Mouse (Mus musculus): ENCODE measurements around the gene Fxr2. TPM values are rescaled to one million over a fixed set of nuclear protein-coding genes. Genes with fewer than 3 reads are reported as not detected.

The Fxr2 gene
- polyA plus RNA-seq, 1 experiment = 29.2 TPM

DNA sequence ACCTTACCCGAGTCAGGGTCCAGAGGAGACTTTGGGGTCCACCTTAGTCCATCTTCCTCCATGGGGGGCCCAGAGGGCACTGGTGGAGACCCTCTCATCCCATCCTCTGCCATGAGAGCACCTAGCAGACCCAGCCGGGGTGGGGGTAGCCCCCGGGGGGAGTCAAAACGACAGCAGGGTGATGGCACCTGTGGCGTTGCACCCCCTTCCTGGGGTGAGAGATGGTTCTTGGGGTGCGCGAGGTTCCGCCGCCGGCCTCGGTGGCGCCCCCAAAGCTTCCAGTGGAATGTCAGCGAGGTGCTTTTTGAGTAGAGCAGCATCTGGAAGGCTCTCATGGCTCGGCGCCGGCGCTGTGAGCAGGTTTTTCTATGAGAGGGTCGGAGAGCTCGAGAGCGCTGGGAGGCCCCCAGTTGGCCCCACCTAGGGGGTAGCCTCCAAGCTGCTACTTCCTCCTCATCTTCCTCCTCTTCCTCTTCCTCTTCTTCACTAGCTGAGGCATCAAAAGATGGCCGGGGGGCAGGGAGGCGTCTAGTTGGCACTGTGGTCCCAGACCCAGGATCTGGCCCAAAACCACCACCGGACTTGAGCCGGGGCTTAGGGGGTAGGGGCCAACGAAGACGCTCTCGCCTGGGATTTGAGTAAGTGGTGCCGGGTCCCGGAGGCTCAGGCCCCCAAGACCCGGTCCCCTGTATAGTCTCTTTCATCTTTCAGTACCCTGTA, 47.5 kb downstream of the Fxr2 start:
- 89% methylated on average over 30 of the region's 30 CpGs for WGBS
- no peaks in the 10 kb centered on the region for H3K27me3 ChIP-seq (ENCODE audit: control insufficient read depth, insufficient read depth, low read length)
- H3K36me3 ChIP-seq (ENCODE audit: control insufficient read depth, insufficient read depth, low read length) = peaks cover 32% of the 10 kb centered on the region
- no peak overlapping the region for H3K4me3 ChIP-seq (ENCODE audit: low read depth, low read length)
- TF ChIP-seq CTCF (IDR thresholded peaks at IDR 0.05; ENCODE audit: extremely low read depth, insufficient read length, insufficient replicate concordance, low read depth, low read length) = no peak
- TF ChIP-seq POLR2A (IDR thresholded peaks at IDR 0.05; ENCODE audit: low read depth, low read length) = no peak
- H3K27ac ChIP-seq (ENCODE audit: insufficient read depth, low read depth, low read length) = no peak overlapping the region
- peaks cover under 1% of the 10 kb centered on the region for H3K4me1 ChIP-seq (ENCODE audit: control insufficient read depth, insufficient read depth, insufficient read length, low read length)

- WGBS = under 1% methylated on average over 79 of the region's 80 CpGs
Observed at GRCm38 (mm10) chr11:69681314-69682208, 48.8 kb downstream of the Fxr2 start, which contains the start of gene Senp3. Gene Senp3, minus strand, starts transcription at chr11:69682084.

DNA sequence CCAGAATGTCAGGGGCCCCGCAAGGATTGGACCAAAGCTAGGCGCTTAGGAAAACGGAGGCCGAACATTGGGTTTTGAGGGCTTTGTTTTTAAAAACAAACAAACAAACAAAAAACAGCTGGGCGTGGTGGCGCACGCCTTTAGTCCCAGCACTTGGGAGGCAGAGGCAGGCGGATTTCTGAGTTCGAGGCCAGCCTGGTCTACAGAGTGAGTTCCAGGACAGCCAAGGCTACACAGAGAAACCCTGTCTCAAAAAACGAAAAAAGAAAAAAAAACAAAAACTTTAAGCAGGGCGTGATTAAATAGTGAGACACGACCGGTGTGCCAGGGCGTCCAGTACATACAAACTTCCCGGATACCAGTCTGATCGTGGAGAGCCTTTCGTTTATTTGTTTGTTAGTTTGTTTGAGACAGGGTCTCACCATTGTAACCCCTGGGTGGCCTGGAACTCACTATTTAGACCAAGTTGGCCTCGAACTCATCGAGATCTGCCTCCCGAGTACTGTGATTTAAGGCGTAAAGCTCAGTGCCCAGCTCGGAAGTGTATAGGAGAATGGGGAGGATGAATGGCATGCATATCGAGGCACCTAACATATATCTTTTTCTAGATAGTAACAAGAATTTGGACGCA, 49.5 kb downstream of the Fxr2 start:
- Histone ChIP-seq H3K4me3 (ENCODE audit: low read depth, low read length) (peak overlapping the region; percentile 89), H3K27me3 (ENCODE audit: control insufficient read depth, insufficient read depth, low read length) (no peaks in the 10 kb centered on the region), H3K36me3 (ENCODE audit: control insufficient read depth, insufficient read depth, low read length) (peaks cover 20% of the 10 kb centered on the region), H3K27ac (ENCODE audit: insufficient read depth, low read depth, low read length) (peak overlapping the region; percentile 86), H3K4me1 (ENCODE audit: control insufficient read depth, insufficient read depth, insufficient read length, low read length) (peaks cover 12% of the 10 kb centered on the region)
- WGBS = 12% methylated on average over 24 of the region's 24 CpGs
- no peak for TF ChIP-seq POLR2A (IDR thresholded peaks at IDR 0.05; ENCODE audit: low read depth, low read length)
- no peak for TF ChIP-seq CTCF (IDR thresholded peaks at IDR 0.05; ENCODE audit: extremely low read depth, insufficient read length, insufficient replicate concordance, low read depth, low read length)

More at GRCm38 (mm10) chr11:69681314-69682208, 48.8 kb downstream of the Fxr2 start, which contains the start of gene Senp3:
- no peaks in the 10 kb centered on the region for H3K27me3 ChIP-seq (ENCODE audit: control insufficient read depth, insufficient read depth, low read length)
- H3K4me3 ChIP-seq (ENCODE audit: low read depth, low read length) = peak within 1 kb of the TSS; percentile 89
- H3K27ac ChIP-seq (ENCODE audit: insufficient read depth, low read depth, low read length) = peak within 1 kb of the TSS; percentile 100
- H3K36me3 ChIP-seq (ENCODE audit: control insufficient read depth, insufficient read depth, low read length) = peaks cover 24% of the 10 kb centered on the region
- peaks cover 5% of the 10 kb centered on the region for H3K4me1 ChIP-seq (ENCODE audit: control insufficient read depth, insufficient read depth, insufficient read length, low read length)
- TF ChIP-seq POLR2A (IDR thresholded peaks at IDR 0.05; ENCODE audit: low read depth, low read length) = peak; percentile 75
- no peak for TF ChIP-seq CTCF (IDR thresholded peaks at IDR 0.05; ENCODE audit: extremely low read depth, insufficient read length, insufficient replicate concordance, low read depth, low read length)

DNA sequence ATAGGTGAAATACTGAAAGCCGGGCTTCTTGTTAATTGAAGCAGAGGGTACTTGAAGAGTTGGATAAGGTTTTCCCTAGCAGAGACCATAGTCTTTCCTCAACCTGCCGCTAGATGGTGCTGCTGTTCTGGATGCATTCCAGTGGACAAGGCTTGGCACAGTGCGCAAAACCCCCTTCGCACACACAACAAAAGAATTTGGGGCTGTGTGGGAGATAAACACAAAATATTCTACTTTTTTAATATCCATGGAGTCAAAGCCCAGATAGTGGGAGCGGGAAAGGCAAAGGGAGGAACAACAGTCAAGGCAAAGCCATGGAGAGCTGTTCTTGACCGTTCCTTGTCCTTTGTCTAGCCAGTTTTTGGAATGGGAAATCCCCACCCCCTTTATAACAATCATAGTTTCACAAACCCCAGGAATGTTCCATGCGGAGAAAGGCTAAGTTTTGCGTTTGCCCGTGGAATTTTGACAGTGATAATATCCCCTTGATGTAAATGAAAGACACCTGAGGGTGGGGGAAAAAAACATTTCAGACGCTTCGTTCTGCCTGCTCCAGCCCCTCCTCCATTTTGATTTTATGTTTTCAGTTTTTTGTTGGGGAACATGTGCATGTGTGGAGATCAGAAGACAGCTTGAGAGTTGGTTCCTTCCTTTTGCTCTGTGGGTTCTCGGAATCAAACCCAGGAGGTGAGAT, 50.2 kb downstream of the Fxr2 start:
- Histone ChIP-seq H3K36me3 (ENCODE audit: control insufficient read depth, insufficient read depth, low read length) (peaks cover 14% of the 10 kb centered on the region), H3K27ac (ENCODE audit: insufficient read depth, low read depth, low read length) (peak overlapping the region; percentile 100), H3K27me3 (ENCODE audit: control insufficient read depth, insufficient read depth, low read length) (no peaks in the 10 kb centered on the region), H3K4me1 (ENCODE audit: control insufficient read depth, insufficient read depth, insufficient read length, low read length) (peaks cover 12% of the 10 kb centered on the region), H3K4me3 (ENCODE audit: low read depth, low read length) (no peak overlapping the region)
- no peak for TF ChIP-seq POLR2A (IDR thresholded peaks at IDR 0.05; ENCODE audit: low read depth, low read length)
- TF ChIP-seq CTCF (IDR thresholded peaks at IDR 0.05; ENCODE audit: extremely low read depth, insufficient read length, insufficient replicate concordance, low read depth, low read length) = peak; percentile 80; the same call in 1 of the 2 replicates
- 25% methylated on average over 12 of the region's 12 CpGs for WGBS

DNA sequence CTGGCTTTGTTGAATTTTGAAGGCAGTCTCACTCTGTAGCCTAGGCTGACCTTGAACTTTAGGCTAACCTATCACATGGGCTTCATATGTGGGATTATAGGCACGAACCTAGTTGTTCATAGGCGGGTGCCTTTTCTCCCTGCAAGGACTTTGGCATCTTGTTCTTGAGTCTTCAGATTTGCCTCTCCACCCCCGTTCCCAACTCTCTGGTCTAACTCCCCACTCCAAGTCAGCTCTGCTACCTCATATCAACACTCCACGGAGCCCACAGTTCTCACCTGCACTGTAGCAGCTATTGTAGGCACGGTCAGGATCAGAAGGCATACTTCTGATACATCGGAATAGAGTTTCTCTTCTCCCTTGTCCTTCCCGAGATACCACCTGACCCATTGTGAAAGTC, 50.8 kb downstream of the Fxr2 start:
- Histone ChIP-seq H3K27me3 (ENCODE audit: control insufficient read depth, insufficient read depth, low read length) (no peaks in the 10 kb centered on the region), H3K4me1 (ENCODE audit: control insufficient read depth, insufficient read depth, insufficient read length, low read length) (peaks cover 12% of the 10 kb centered on the region), H3K27ac (ENCODE audit: insufficient read depth, low read depth, low read length) (peak overlapping the region; percentile 100), H3K4me3 (ENCODE audit: low read depth, low read length) (peak overlapping the region; percentile 67), H3K36me3 (ENCODE audit: control insufficient read depth, insufficient read depth, low read length) (peaks cover 9% of the 10 kb centered on the region)
- TF ChIP-seq CTCF (IDR thresholded peaks at IDR 0.05; ENCODE audit: extremely low read depth, insufficient read length, insufficient replicate concordance, low read depth, low read length) (no peak), POLR2A (IDR thresholded peaks at IDR 0.05; ENCODE audit: low read depth, low read length) (no peak)
- WGBS = 51% methylated on average over 7 of the region's 7 CpGs

GRCm38 (mm10) chr11:69684128-69684745, 51.4 kb downstream of the Fxr2 start:
- H3K27me3 ChIP-seq (ENCODE audit: control insufficient read depth, insufficient read depth, low read length) = no peaks in the 10 kb centered on the region
- peaks cover 12% of the 10 kb centered on the region for H3K4me1 ChIP-seq (ENCODE audit: control insufficient read depth, insufficient read depth, insufficient read length, low read length)
- WGBS = 39% methylated on average over 12 of the region's 12 CpGs
- no peak; the same call in 1 of the 2 replicates for TF ChIP-seq POLR2A (IDR thresholded peaks at IDR 0.05; ENCODE audit: low read depth, low read length)
- no peak for TF ChIP-seq CTCF (IDR thresholded peaks at IDR 0.05; ENCODE audit: extremely low read depth, insufficient read length, insufficient replicate concordance, low read depth, low read length)
- peaks cover 6% of the 10 kb centered on the region for H3K36me3 ChIP-seq (ENCODE audit: control insufficient read depth, insufficient read depth, low read length)
- H3K4me3 ChIP-seq (ENCODE audit: low read depth, low read length) = peak overlapping the region; percentile 67
- H3K27ac ChIP-seq (ENCODE audit: insufficient read depth, low read depth, low read length) = peak overlapping the region; percentile 100

Data from small intestine, adult 2 months (tissue).